Mouse (Mus musculus) gastrocnemius, adult 2 months (tissue): ENCODE data around the gene Bcan. TPM values are rescaled to one million over a fixed set of nuclear protein-coding genes. Genes with fewer than 3 reads are reported as not detected.

Experiments used
- DNase-seq: peaks from one replicate; pipeline ENCODE4 v3.0.0; 2022
- H3K27ac ChIP-seq: fragments of 200-600 bp; 2 replicates; pipeline ENCODE4 v1.8.1; 2022; ENCODE audit warnings: mild to moderate bottlenecking
- H3K4me3 ChIP-seq: fragments of 200-600 bp; 2 replicates; pipeline ENCODE4 v1.8.1; 2022; ENCODE audit warnings: mild to moderate bottlenecking, moderate library complexity
- CTCF ChIP-seq: fragments of 200-600 bp; IDR thresholded peaks from 2 replicates; pipeline ENCODE4 v1.8.1; 2022; ENCODE audit warnings: antibody characterized with exemption, mild to moderate bottlenecking, moderate library complexity
- intact Hi-C: fragments of 180-260 bp; cut with DNase I; formaldehyde crosslinking; loops from one replicate; pipeline ENCODE4 v1.15.1; 2025
- total RNA-seq, 2 experiments: library from RNA; stranded (reverse); gene quantifications; 2 replicates each; pipeline ENCODE4 v1.2.3; 2021

Bcan gene
- total RNA-seq, 2 experiments from 2014 or later = not detected

DNA sequence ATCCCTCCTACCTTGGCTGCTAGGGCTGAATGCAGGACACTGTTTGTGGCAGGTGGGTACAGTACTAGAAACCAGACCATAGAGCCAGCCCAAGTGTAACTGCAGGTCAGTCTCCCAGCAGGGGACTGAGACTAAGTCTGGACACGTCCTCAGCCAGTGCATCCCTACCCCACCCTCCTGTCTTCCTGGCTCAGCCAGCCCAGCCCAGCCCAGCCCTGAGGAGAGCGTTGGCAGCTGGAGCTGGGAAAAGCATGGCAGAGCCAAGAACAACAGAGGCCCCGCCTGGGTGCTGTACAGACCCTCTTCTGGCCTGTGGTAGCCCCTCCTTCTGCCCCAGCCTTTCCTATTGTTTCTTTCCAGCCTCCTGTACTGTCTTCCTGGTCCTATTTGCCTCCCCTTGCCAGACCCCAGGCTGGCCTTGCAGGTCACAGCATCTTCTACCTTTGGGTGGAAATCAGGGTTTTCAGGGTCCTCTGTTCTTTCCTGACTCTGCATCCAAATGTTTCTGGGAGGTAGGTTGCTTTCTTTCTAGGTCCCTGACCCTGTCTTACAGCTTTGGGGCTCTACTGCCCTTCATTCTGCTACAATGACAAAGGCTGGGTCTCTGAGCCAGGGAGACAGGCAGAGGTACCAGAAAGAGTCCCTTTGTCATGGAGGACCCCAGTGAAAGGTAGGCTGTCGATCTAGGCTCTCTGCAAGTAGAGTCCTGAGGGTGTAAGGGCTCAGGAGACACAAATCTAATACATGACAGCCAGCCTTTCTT is 55.0 kb downstream of the Bcan start:
- TF ChIP-seq CTCF = no peak
- no peak overlapping the region for H3K4me3 ChIP-seq
- intact Hi-C loops = no loop called here
- H3K27ac ChIP-seq = peak overlapping the region; percentile 31; the same call in 1 of the 2 replicates
- DNase-seq = peak; percentile 54

DNA sequence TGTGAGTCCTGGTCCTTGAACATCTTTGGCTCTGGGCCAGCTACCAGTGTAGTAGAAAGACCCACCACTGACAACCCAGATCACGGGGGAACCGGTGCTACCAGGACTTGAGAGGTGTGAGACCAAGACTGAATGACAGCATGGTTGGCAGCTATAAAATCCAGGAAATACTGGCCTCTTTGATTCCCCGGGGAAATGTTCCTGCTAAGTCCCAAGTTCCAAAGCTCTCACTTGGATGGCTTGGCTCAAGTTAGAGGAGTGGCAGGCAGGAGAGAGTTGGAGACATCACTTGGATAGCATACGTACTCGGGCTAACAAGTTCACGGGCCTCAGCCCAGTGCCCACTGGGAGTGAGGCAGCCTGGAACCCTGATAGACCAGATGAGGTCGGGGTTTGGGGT is 56.4 kb downstream of the Bcan start:
- intact Hi-C loops = no loop called here
- no peak for DNase-seq
- no peak overlapping the region for H3K4me3 ChIP-seq
- no peak overlapping the region for H3K27ac ChIP-seq
- no peak for TF ChIP-seq CTCF

- no peak for TF ChIP-seq CTCF
- Histone ChIP-seq H3K4me3 (no peak overlapping the region), H3K27ac (no peak overlapping the region)
- no peak for DNase-seq
- intact Hi-C loops = no loop called here
These were observed 57.6 kb downstream of the Bcan start for GRCm38 (mm10) chr3:87942471-87942870.

- DNase-seq = no peak
- intact Hi-C loops = no loop called here
- Histone ChIP-seq H3K4me3 (no peak overlapping the region), H3K27ac (no peak overlapping the region)
- no peak for TF ChIP-seq CTCF
These were observed 59.4 kb downstream of the Bcan start for GRCm38 (mm10) chr3:87940611-87941010.

Other genes with a start within 250 kb of the Bcan start
- gene Ntrk1, start 205.1 kb downstream of the Bcan start, total RNA-seq = not detected
- not detected for gene Insrr, start 203.3 kb downstream of the Bcan start, total RNA-seq
- 1 to 10 TPM; 6.3 to 8.4 TPM for gene Pear1, start 175.9 kb downstream of the Bcan start, total RNA-seq
- gene Sh2d2a, start 153.5 kb downstream of the Bcan start, total RNA-seq = not detected
- 10 to 100 TPM; 45.5 to 52.8 TPM for gene Prcc, start 114.6 kb downstream of the Bcan start, total RNA-seq
- gene Hdgf, start 93.9 kb downstream of the Bcan start, total RNA-seq = 100 to 1,000 TPM; 212 to 228 TPM
- gene Mrpl24, start 80.7 kb downstream of the Bcan start, total RNA-seq = 10 to 100 TPM; 44.1 to 50.2 TPM
- gene Isg20l2, start 69.9 kb downstream of the Bcan start, total RNA-seq = 1 to 10 TPM; 7.6 to 8.1 TPM
- gene Rrnad1, start 69.5 kb downstream of the Bcan start, total RNA-seq = 1 to 10 TPM; 4.7 to 5.0 TPM
- under 1 TPM in 1 of 2 experiments, not detected in 1; 0.42 TPM for gene Crabp2, start 51.6 kb downstream of the Bcan start, total RNA-seq
- 10 to 100 TPM in 1 of 2 experiments, 1 to 10 TPM in 1; 9.1 to 17.2 TPM for gene Nes, start 29.2 kb downstream of the Bcan start, total RNA-seq
- not detected for gene Hapln2, start 27.4 kb upstream of the Bcan start, total RNA-seq
- gene Gpatch4, start 42.9 kb upstream of the Bcan start, total RNA-seq = 10 to 100 TPM; 17.9 to 19.6 TPM
- gene Naxe, start 58.3 kb upstream of the Bcan start, total RNA-seq = 10 to 100 TPM; 37.9 to 52.0 TPM
- gene Ttc24, start 78.1 kb upstream of the Bcan start, total RNA-seq = not detected
- under 1 TPM; 0.15 to 0.20 TPM for gene Iqgap3, start 81.7 kb upstream of the Bcan start, total RNA-seq
- gene Mef2d, start 142.1 kb upstream of the Bcan start, total RNA-seq = 100 to 1,000 TPM; 173 to 184 TPM